Mouse (Mus musculus): ENCODE measurements around the gene Gpr19.

GRCm38 (mm10) chr6:134921695-134922510 lies 23.5 kb upstream of the Gpr19 start:
- TF ChIP-seq POLR2A (IDR thresholded peaks at IDR 0.05; ENCODE audit: insufficient read depth, low read length) (no peak), CTCF (IDR thresholded peaks at IDR 0.05; ENCODE audit: low read depth, low read length) (no peak)
